Mouse (Mus musculus) lung, adult 18-20 months (tissue): ENCODE data around the gene Paics.

ENCODE experiments used
- DNase-seq, 2 experiments: peaks; one replicate each; pipeline ENCODE4 v3.0.0; 2022; ENCODE audit warnings: mixed read lengths in 2 of 2

Gene Paics

GRCm38 (mm10) chr5:77013171-77013570 lies 62.1 kb downstream of the Paics start:
- no peak for DNase-seq

- peak; percentile 80 to 90 for DNase-seq
Observed at GRCm38 (mm10) chr5:77015544-77016482, 64.7 kb downstream of the Paics start, which contains the start of gene Thegl. Gene Thegl, plus strand, starts transcription at chr5:77016023.
